Mouse (Mus musculus) G1E-ER4 (cell line): Measurements from ENCODE around the gene Bcat2. TPM values are rescaled to one million over a fixed set of nuclear protein-coding genes. Genes with fewer than 3 reads are reported as not detected.

Source experiments
- GATA1 ChIP-seq: IDR thresholded peaks from one replicate; pipeline ENCODE4 v1.8.0; 2012; ENCODE audit warnings: low read length, inconsistent platforms
- polyA plus RNA-seq: library from polyadenylated mRNA; stranded (reverse); fragments of >175 nt; gene quantifications from 2 replicates; pipeline ENCODE4 v1.2.3, GENCODE M21; 2012

Bcat2 gene
- polyA plus RNA-seq, 1 experiment = 83.5 TPM

DNA sequence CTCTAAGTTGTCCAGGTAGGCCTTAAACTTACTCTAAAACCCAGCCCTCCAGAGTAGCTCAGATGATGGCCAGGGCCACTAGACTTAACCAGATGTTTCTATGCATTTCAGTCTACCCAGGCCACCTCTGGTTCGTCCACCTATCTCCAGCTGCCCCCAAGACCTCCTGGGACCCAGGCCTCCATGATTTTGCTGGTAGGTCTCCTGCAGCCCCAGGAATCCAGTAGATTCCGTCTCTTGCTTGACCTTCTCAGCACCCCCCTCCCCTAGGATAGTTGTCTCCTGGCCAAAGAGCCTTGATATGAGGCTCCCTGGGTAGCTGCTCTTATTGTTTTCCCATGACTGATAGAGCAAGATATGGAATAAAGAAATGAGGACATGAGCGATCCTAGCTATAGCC, 30.9 kb upstream of the Bcat2 start:
- no peak for TF ChIP-seq GATA1

DNA sequence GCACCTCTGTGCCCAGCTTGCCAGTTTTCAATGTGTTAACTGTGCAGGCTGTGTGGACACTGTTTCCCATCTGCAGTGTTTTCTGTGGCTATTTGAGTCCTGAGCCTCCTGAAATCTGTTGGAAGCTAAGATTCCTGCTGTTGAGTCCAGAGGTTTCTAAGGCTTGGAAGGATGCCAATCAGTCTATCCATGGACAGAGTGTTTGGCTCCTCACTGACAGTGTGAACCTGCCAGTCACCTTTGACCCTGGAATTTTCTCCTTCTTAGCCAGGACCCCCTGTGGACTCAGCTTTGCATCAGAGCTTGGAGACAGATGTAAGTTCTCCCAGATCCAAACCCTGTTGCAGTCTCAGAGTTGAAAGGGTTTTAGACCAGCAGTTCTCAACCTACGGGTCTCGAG, 29.7 kb upstream of the Bcat2 start:
- no peak for TF ChIP-seq GATA1

DNA sequence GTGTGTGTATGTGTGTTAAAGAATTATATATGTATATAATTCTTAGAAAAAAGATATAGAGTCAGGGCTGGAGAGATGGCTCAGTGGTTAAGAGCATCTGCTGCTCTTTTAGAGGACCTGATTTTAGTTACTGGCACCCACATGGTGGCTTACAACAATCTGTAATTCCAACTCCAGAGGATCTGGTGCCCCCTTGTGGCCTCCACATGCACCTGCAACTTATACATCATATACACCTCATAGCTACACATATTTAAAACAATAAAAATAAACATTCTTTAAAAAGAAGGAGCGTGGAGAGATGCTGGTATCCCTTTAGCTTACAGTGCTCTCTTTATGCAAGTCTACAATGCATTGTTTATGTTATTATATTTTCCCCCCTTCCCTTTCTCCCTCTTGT, 25.4 kb upstream of the Bcat2 start:
- TF ChIP-seq GATA1 = no peak

DNA sequence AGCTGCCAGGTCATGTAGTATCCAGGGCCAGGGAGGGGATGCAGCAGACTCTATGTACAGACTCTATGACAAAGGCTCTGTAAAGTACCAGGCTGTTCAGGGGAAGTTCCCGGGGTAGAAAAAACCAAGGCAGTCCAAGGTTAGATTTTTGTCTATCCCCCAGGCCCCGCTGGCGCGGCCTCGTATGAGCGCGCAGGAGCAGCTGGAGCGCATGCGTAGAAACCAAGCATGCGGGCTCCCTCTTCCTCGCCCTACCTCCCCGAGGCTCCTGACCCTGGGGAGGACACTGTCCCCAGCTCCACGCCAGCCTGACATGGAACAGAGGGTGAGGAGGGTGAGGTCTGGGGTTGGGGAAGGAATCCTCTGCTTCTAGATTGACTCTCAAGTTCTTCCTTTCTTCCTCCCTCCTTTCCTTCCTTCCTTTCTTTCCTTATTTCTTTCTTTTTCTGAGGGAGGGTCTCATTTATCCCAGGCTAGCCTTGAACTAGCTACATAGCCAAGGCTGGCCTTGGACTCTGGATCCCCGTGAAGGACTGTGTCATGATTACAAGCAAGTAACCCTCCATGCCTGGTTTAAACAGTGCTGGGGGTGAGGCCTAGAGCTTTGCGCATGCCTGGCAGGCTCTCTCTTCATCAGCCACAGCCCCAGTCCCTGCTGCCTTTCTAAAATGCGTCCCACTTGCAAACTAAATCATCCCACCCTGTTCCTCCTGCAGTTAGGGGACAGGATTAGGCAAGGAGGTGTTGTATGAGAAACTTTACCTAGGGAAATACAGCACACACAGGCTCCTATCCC, 20.1 kb upstream of the Bcat2 start:
- no peak for TF ChIP-seq GATA1

DNA sequence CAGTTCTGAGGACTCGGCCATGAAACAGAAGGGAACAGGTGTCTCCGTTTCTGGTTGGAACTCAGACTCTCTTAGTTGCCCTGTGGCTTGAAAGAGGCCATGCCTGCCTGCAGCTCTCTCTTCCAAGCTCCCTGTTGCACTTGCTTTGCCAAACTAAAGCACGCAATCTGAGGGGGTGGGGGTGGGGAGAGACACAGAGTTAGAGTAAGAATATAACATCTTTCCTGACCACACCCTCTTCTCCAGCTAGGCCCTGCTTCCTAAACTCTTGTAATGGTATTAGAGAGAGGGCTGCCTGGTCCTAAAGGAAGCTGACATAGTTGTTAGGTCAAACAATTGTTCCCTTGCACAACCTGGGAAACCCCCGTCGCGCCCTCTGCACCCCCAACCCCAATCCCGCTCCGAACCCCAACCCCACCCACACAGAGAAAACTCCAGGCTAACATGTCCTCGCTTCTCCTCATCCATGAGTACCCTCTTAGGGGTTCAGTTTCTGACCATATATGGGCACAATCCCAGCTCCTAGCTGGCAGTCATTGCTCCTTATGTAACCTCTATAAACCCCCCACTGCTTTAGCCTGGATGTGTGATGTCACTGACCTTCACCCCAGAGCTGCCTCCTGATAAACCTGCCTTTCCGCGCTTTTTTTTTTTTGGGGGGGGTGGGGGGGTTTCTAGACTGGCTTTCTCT, 19.0 kb upstream of the Bcat2 start:
- TF ChIP-seq GATA1 = no peak

DNA sequence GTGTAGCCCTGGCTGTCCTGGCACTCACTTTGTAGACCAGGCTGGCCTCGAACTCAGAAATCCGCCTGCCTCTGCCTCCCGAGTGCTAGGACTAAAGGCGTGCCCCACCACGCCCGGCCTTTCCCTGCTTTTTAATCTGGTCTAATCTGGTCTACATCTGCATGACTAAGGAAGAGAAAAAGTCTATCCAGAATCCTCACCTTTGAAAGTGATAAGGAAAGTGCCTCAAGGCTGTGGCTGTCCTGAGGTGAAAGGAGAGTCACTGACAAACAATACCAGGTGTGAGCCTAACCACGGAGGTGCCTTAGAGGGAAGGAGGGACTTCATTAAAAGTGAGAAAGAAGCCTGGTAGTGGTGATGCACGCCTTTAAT, 18.5 kb upstream of the Bcat2 start:
- no peak for TF ChIP-seq GATA1

DNA sequence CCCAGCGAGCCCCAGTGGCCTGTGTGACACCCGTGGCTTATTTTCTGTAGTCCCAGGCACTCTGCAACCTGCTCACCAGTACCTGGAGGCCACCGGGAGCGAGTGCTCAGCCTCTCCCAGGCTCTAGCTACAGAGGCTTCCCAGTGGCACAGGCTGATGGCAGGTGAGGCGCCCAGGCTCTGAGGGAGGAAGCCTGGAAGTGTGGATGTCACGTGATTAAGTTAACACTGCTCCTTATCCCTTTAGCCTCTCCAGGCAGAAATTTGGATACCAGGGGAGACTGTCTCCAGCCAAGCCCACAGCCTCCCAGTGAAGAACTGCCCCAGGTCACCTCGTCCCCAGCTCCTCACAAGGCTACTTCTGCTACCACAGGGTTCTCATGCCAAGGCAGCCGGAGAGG, 16.4 kb upstream of the Bcat2 start:
- TF ChIP-seq GATA1 = no peak

DNA sequence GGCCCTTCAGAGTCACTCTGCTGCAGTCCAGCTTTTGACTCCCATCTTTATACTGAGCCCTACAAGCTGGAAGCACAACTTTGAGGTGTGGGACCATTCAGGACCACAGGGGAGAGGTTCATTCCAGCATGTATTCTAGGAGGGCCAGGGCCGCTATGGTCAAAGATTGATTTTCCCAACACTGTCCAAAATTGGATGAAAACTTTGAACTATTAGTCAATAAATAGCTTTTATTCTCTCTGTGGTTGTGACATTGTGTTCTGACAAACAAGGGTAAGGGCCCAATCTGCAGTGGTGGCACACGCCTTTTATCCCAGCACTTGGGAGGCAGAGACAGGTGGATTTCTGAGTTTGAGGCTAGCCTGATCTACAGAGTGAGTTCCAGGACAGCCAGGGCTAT, 16.0 kb upstream of the Bcat2 start:
- TF ChIP-seq GATA1 = no peak

DNA sequence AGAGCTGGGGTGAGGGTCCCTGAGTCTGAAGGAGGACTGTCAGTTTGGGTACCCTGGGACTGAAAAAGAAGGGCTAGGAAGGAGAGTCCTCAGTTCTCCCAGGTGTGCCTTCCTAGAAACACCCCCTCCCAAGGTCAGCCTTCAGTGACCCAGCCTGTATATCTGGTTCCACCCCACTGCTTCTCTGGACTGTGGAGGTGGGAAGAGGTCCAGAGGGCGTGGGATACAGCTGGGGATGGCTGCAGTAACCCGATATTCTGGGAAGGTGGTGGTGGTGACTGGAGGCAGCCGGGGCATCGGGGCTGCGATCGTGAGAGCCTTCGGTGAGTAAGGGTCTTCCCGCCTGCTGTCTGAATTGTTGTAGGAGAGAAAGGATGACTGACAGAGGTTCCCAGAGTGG, 15.2 kb upstream of the Bcat2 start, which contains the start of gene Hsd17b14:
TSS of gene Hsd17b14 (plus strand) at position 150 of the 400 bp plus-strand sequence.
- TF ChIP-seq GATA1 = no peak

DNA sequence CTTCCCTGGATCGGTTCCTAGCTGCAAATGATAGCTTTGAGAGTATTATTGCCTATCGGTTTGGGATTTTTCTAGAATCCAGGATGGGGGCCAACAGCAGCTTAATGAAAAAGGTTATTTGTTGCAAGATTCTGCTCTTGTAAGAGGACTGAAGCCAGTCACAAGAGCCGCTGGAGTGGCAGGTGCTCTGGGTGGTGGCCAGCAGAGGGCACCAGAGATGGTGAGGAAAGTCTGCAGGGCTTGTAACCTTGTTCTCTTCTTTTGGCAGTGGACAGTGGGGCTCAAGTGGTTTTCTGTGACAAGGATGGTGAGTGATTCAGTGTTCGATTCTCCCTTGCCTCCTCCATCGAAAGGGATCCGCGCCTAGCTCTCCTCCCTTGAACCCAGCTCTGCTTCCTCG, 14.2 kb upstream of the Bcat2 start:
- TF ChIP-seq GATA1 = no peak

DNA sequence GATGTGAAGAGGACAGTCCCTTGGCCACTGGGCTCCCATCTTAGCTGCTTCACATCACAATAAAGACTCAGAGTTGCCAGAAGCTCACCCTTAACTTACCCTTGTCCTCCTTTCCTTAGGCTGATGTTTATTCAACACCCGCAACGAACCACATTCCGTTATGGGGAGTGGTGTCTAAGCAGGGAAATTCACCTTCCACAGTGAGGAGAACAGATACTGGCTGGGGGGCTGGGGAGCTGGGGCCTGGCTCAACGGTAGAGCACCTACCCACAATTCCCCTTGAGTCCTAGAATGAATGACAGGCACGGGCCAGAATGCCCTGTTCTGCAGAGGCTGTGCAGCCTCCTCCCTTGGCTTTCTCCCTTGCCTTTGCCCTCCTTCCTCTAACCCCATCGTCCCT, 11.0 kb upstream of the Bcat2 start:
- no peak for TF ChIP-seq GATA1

DNA sequence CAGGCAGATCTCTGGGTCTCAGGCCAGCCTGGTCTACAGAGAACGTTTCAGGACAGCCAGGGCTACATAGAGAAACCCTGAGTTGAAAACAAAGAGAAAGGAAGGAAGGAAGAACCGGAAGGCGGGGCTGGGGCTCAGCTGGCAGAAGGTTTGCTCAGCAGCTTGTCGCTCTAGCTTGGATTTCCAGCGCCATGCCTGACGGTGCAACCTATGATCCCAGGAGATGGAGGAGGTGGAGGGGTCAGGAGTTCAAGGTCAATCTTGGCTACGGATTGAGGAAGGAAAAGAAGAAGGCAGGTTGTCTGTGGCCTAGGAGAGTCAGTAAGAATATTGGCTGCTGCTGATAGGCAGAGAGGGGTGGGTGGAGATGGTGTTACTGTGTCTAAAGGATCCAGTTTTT, 9.7 kb upstream of the Bcat2 start:
- TF ChIP-seq GATA1 = no peak

DNA sequence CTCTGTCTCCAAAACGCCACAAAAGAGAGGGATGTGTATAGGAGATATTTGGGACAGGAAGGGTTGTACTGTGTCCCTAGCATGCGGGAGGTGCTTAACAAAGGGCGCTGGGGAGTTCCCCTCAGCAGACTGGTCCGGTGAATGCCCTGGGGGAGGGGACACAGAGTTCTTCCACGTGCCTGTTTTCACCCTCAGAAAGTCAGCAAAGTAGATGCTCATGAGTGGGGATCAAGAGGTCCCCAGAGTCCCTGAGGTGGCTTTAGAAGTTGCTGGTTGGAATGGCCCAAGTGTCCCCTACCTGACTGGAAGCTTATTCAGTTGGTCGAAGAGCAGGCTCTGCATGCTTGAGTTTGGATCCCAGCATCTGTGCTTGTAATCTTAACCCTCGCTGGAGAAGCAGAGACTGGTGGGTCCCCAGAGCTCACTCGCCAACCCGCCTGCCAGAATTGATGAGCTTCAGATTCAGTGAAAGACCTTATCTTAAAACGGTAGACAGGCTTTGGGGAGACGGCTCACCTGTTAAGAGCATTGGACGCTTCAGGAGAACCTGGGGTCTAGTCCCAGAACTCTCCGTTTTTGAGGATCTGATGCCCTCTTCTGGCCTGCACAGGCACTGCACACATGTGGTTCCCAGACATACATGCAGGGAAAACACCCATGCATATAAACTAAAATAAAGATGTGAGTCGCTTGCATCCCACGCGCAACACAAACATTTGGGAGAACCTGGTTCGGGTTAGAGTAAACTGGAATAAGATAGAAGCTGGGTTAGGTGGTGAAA, 8.9 kb upstream of the Bcat2 start:
- no peak for TF ChIP-seq GATA1

DNA sequence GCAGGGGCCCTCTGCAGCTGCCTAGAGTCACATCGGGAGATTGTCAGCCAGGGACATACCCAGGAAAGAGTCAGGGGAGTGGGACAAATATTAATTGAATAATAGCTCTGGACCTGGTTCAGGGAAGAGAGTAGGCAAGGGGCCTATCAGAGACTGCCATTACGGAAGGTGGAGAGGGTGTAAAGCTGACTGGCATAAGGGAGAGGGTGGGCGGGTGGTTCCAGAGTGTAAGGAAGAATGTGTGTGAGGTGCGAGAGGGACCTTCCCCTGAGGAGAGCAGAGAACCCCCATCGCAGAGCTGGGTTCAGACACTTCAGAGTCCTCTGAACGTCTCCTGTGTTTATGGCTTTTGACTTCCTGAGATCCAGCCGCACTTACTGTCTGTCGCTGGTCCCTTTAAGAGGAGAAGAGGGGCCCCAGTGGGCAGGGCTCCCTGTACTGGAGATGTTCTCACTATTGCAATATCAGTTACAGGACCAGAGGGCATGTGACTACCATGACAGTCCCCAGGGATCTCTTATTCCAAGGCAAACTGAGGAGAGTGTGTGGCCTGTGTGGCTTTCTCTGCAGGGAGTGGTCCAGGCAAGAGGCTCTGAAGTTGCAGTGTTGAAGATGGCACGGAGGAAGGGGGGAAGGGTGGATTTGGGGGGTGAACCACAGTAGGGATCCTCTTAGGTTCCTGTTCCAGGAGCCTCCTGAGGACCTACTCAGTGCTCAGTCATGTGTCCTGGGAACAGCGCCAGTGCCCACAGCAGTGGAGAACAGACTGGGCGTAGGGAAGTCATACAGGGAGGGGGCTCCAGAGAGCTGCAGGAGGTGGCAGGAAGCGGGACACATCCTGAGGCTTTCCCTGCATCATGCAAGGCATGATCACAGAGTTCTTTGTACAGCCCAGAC, 8.1 kb upstream of the Bcat2 start:
- TF ChIP-seq GATA1 = no peak

DNA sequence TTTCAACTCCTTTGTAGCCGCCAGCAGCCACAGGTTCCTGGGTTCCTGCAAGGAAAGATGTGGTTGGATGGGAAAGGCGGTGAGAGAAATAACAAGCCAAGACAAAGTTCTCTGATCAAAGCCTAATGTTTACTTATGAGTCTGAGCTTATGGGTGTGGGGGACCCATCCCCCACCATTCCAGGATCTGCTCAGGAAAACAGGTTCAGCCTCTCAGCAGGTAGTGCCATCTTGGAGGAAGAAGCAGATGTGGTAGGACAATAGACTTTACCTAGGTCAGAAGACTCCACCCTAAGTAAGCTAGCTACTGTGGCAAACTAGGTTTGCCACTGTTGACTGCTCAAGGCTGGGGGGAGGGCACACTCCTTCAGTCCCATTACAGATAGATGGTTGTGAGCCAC, 5.1 kb upstream of the Bcat2 start:
- TF ChIP-seq GATA1 = no peak
